Mouse (Mus musculus) gastrocnemius, adult 18-20 months (tissue): ENCODE measurements around the gene Zfp593. TPM values are rescaled to one million over a fixed set of nuclear protein-coding genes. Genes with fewer than 3 reads are reported as not detected.
"Not testable (repeated sequence)": the region's sequence is repeated elsewhere in the genome, so short reads cannot be mapped to it uniquely, and the experiment has no call there.

ENCODE experiments used
- DNase-seq: peaks from one replicate; pipeline ENCODE4 v3.0.0; 2021; ENCODE audit warnings: low spot score
- long read RNA-seq, 2 experiments: library from polyadenylated mRNA; stranded (forward); transcript quantifications; one replicate each; pipeline ENCODE4 v2.0.0; 2021
- total RNA-seq, 2 experiments: library from RNA; stranded (reverse); gene quantifications; 2 replicates each; pipeline ENCODE4 v1.2.3; 2021

Gene Zfp593
- 1 to 10 TPM; 4.7 to 5.7 TPM for total RNA-seq
- long read RNA-seq, experiment 1, transcript Zfp593-201 (3 exons, 1,994 nt), result major isoform, 14 of 16 reads
- long read RNA-seq, experiment 1, partial matches to known transcripts, result 0 of 16 reads
- long read RNA-seq, experiment 1, other reads (novel, unspliced or antisense), result 2 of 16 reads
- long read RNA-seq, experiment 2, transcript Zfp593-201 (3 exons, 1,994 nt), result major isoform, 14 of 17 reads
- long read RNA-seq, experiment 2, partial matches to known transcripts, result 0 of 17 reads
- long read RNA-seq, experiment 2, other reads (novel, unspliced or antisense), result 3 of 17 reads

DNA sequence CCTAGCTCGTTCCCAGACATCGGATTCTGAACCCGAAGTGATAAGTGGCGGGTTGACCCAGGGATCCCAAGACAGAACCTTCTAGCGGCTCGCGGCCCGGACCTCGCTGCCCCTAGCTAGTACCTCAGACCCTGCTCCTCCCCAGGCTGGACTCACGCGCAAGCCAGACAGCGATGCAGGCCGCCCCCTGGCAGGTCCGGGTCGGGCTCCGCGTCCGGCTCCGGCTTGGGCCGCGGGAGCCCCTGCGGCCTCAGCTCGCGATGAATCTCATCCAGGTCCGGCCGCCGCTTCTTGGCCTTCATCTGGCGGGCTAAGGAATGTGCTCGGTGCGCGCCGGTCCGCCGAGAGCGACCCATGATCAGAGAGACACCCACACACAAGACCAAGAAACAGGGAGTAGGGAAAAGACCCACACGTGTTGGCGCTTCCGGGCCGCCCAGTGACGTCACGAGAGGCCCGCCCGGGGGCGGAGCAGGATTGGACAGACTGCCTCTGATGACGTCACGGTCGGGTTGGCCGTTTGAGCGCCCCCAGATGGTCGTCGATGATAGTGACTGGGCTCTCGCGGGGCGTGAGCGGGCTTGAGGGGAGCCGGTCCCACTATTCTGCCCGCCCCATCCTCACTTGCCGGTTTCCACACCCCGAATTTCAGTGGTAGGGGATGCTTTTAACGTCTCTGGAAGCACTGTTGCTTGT is at the start of gene Zfp593:
TSS of gene Zfp593 (minus strand) at position 445 of the 696 bp plus-strand sequence.
- DNase-seq, result peak; percentile 95

GRCm38 (mm10) chr4:134293692-134294163 is 48.3 kb upstream of the Zfp593 start:
- DNase-seq, result no peak

GRCm38 (mm10) chr4:134293061-134293691 is 47.8 kb upstream of the Zfp593 start:
- DNase-seq, result no peak

DNA sequence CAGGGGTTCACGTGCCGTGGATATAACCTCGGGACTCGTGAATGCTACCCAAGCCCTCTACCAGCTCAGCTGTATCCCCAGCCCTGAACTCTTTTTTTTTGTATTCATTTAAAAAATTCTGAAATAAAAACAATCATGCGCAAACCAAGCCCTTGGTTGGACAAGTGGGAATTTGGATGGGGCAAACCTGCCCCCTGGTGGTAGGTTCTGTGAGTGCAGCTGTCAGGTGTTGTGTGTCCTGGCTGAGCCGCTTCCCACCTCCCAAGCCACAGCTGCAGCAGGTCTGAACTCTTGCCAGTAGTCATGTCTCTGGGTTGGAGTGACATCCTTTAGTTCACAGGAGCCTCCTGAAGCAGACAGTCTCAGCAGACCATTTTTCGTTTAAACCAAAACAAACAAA is 46.7 kb upstream of the Zfp593 start:
- peak; percentile 75 for DNase-seq

DNA sequence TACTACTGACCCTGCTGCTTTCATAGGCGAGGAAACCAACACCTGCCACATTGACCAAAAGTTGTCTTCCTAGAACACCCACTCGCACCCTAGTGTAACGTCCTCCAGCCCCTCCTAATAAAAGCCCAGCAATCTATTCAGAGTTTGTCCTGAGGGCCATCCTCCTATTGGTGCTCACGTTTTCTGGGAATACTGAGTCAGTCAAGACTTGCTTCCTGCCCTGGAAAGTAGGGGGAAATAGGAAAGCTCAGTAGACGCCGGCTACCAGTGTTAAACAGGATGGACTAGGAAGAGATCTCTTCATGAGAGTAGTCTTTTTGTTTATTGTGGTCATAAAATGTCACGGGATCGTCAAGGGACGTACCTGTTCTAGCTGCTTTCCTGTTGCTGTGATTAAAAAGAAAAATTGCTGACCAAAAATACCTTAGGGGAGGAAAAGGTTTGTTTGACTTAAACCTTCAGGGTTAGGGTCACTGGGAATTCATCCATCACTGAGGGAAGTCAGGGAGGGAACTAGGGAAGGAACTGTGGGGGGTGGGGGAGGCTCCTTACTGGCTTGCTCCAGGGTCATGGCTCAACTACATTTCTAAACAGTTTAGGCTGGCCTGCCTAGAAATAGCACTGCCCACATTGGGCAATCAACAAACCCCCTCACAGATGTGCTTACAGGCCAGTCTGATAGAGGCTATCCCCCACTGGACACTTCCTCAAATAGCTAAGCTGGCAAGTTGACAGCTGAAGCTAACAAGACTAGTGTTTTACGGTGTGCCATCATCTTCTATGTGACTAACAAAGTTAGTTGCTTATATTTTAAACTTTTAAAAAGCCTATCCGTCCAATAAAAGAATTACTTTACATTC is 43.2 kb upstream of the Zfp593 start:
- DNase-seq, result no peak

DNA sequence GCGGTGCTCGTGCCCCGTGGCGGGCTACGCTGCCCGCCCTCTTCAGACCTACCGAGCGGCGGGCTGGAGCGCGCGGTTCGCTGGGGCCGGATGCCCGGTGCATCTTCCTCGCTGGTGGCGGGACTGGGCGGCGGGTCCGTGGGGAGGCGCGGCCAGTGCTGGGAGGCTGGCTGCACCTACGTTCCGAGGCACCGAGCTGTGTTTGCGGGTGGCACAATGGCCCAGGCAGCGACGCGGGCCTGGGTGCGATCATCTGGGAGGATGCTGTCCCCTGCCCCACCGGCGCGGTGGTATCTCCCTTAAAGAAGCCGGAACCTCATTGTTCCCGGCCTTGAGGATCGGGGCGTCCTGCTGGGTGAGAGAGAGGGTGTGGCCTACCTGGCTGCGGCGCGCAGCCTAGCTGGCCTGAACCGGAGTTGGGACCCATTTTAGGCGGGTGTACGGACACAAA is 42.2 kb upstream of the Zfp593 start, which contains the start of gene Pdik1l:
TSS of gene Pdik1l (minus strand) at position 321 of the 451 bp plus-strand sequence.
- peak; percentile 43 for DNase-seq

DNA sequence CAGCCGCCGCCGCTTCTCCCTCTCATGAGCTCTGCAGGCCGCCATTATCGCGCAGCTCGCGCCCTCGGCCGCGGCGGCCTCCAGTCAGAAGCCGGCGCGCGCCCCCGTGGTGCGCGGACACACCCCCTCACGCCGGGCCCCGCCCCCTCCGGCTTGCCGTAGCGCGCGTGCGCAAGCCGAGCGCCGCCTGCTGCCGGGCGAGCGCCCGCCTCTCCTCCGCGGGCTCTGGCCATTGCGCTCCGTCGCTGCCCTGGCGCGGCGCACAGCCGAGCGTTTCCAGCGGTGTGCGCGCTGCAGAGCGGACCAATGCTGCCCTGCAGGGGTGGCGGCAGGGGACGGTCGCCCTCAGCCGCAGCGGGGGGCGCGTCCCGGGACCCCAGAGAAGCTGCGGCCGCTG is 41.8 kb upstream of the Zfp593 start:
- DNase-seq, result peak; percentile 95

- DNase-seq, result no peak
These were observed 41.1 kb upstream of the Zfp593 start for GRCm38 (mm10) chr4:134286226-134287167.

- DNase-seq, result no peak
These were observed 39.5 kb upstream of the Zfp593 start for GRCm38 (mm10) chr4:134284942-134285341.

GRCm38 (mm10) chr4:134273417-134274345 is 28.3 kb upstream of the Zfp593 start:
- no peak for DNase-seq

GRCm38 (mm10) chr4:134272731-134273416 is 27.5 kb upstream of the Zfp593 start:
- DNase-seq, result no peak

DNA sequence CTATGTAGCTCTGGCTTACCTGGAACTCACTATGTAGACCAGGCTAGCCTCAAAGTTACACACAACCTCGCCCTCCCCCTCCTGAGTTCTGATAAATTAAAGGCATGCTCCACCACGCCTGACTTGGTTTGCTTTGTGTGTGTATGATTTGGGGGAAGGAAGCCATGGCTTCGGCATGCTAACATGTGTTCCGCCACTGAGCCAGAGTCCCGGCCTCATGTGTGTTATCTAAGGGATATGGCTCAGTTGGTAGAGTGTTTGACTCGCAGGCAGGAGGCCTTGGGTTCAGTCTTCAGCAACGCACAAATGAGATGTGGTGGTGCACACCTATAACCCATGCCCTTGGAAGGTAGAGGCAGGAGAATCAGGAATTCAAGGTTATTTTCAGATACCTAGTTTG is 26.6 kb upstream of the Zfp593 start:
- no peak for DNase-seq

DNA sequence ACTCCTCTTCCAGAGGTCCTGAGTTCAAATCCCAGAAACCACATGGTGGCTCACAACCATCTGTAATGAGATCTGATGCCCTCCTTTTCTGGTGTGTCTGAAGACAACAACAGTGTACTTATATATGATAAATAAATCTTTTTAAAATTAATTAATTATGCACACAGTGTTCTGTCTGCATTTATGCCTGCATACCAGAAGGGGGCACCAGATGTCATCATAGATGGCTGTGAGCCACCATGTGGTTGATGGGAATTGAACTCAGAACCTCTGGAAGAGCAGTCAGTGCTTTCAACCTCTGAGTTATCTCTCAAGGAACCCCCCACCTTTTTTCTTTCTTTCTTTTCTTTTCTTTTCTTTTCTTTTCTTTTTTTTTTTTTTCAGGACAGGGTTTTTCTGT is 24.2 kb upstream of the Zfp593 start:
- not testable (repeated sequence) for DNase-seq

- DNase-seq, result no peak
These were observed 22.8 kb upstream of the Zfp593 start for GRCm38 (mm10) chr4:134268102-134268655.

DNA sequence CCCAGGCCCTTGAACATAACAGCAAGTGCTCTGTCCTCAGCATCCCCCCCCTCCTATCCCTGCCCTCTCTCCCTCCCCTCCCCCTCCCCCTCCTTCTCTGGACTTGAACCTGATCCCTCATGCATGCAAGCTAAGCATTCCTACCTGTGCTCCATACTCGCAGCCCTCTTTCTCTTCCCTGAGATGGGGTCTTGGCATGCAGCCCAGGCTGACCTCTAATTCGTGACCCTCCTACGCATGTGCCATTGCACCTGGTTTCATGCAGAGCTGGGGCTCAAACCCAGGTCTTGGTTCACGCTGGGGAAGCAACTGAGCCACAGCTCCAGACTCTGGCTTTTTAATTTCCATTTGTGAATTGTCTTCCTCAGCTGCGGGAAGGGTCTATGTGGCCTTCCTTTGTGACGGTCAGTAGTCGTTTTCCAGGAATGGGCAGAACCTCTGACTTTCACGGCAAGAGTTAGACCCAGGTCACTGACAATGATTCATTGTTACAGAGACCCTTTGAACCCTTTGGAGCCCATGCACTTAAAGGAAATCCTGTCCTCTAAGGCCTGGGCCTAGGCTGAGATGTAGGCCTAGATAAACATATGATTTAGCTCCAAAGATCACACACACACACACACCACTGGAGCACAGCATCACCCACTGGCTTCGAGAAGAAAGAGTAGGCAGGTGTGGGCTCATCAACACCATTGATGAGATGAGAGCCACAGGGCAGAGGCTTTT is 20.6 kb upstream of the Zfp593 start:
- no peak for DNase-seq

GRCm38 (mm10) chr4:134263191-134263590 is 17.8 kb upstream of the Zfp593 start:
- peak; percentile 67 for DNase-seq

DNA sequence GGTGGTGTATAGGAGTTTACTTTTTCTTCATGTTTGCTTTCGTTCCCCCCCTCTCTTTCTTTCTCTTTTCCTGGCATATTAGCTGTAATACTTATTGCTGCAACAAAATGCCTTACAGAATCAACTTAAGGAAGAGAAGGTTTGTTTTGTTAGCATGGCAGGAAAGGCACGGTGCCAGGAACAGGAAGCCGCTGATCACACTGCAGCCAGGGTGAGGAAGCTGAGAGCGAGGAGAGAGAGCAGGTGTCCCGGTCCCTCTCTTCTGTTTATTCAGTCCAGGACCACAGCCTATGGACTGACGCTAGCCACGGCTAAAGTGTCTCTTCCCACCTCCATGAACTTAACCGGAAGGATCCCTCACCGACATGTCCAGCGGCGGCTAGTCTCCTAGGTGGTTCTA is 13.0 kb upstream of the Zfp593 start:
- DNase-seq, result no peak
